Mouse (Mus musculus) myocyte (in vitro differentiated cells): ENCODE results near the gene Ampd2. TPM values are rescaled to one million over a fixed set of nuclear protein-coding genes. Genes with fewer than 3 reads are reported as not detected.

Experiments used
- H3K27me3 ChIP-seq: one replicate; pipeline ENCODE4 v1.6.1; 2011; ENCODE audit not compliant: control insufficient read depth, insufficient read depth, insufficient read length
- H3K36me3 ChIP-seq: one replicate; pipeline ENCODE4 v1.6.1; 2011; ENCODE audit not compliant: control insufficient read depth, insufficient read depth
- H3K4me2 ChIP-seq: one replicate; pipeline ENCODE4 v1.6.1; 2011; ENCODE audit warnings: low read depth, control low read depth
- H3K4me3 ChIP-seq: one replicate; pipeline ENCODE4 v1.5.1; 2011; ENCODE audit warnings: mild to moderate bottlenecking, control low read depth, moderate library complexity
- H3K79me2 ChIP-seq: one replicate; pipeline ENCODE4 v1.6.1; 2011; ENCODE audit not compliant: control insufficient read depth, insufficient read depth
- H3ac ChIP-seq: one replicate; pipeline ENCODE4 v1.6.1; 2011; ENCODE audit not compliant: control insufficient read depth, insufficient read length
- CEBPB ChIP-seq: IDR thresholded peaks from 2 replicates; pipeline ENCODE4 v1.6.1; 2011; ENCODE audit warnings: mild to moderate bottlenecking, moderate library complexity; ENCODE audit not compliant: poor library complexity, insufficient read depth, severe bottlenecking
- E2F4 ChIP-seq: IDR thresholded peaks from one replicate; pipeline ENCODE4 v1.6.1; 2011; ENCODE audit warnings: mild to moderate bottlenecking, control low read depth, moderate library complexity; ENCODE audit not compliant: insufficient read depth
- MAX ChIP-seq: IDR thresholded peaks from one replicate; pipeline ENCODE4 v1.6.1; 2011; ENCODE audit warnings: low read depth, mild to moderate bottlenecking, control low read depth
- MYOD1 ChIP-seq, 3 experiments: IDR thresholded peaks; one replicate each; pipeline ENCODE4 v1.6.1; 2011; ENCODE audit warnings: control low read depth in 2 of 3, low read depth in 2 of 3, mild to moderate bottlenecking in 2 of 3, moderate library complexity in 1 of 3; ENCODE audit not compliant: insufficient read length in 2 of 3, control insufficient read depth in 1 of 3
- MYOG ChIP-seq, 3 experiments: IDR thresholded peaks; one replicate each; pipeline ENCODE4 v1.6.1; 2011; ENCODE audit warnings: control low read depth in 2 of 3, low read depth in 2 of 3, mild to moderate bottlenecking in 2 of 3; ENCODE audit not compliant: insufficient read length in 2 of 3, control insufficient read depth in 1 of 3, insufficient read depth in 1 of 3
- POLR2A ChIP-seq: IDR thresholded peaks from one replicate; pipeline ENCODE4 v1.6.1; 2011; ENCODE audit warnings: low read depth, mild to moderate bottlenecking, control low read depth, moderate library complexity; ENCODE audit not compliant: insufficient read length
- POLR2AphosphoS2 ChIP-seq: IDR thresholded peaks from one replicate; pipeline ENCODE4 v1.6.1; 2011; ENCODE audit warnings: low read depth, control low read depth; ENCODE audit not compliant: insufficient read length
- REST ChIP-seq: IDR thresholded peaks from one replicate; pipeline ENCODE4 v1.6.1; 2011; ENCODE audit warnings: mild to moderate bottlenecking, control low read depth, moderate library complexity; ENCODE audit not compliant: insufficient read depth, insufficient read length
- SRF ChIP-seq: IDR thresholded peaks from one replicate; pipeline ENCODE4 v1.6.1; 2011; ENCODE audit warnings: low read depth; ENCODE audit not compliant: control insufficient read depth, insufficient read length
- TCF12 ChIP-seq: IDR thresholded peaks from one replicate; pipeline ENCODE4 v1.6.1; 2011; ENCODE audit warnings: mild to moderate bottlenecking, control low read depth; ENCODE audit not compliant: poor library complexity, insufficient read depth, severe bottlenecking
- TCF3 ChIP-seq: IDR thresholded peaks from one replicate; pipeline ENCODE4 v1.6.1; 2011; ENCODE audit warnings: low read depth, control low read depth; ENCODE audit not compliant: insufficient read length
- USF1 ChIP-seq: IDR thresholded peaks from one replicate; pipeline ENCODE4 v1.6.1; 2011; ENCODE audit warnings: low read depth, mild to moderate bottlenecking, control low read depth, moderate library complexity
- polyA plus RNA-seq: library from polyadenylated mRNA; unstranded; fragments of >200 nt; fragmentation: generic; extraction: Trizol; gene quantifications from one replicate; pipeline ENCODE4 v1.2.1, GENCODE M21; 2012; ENCODE audit warnings: missing spikeins

Gene Ampd2
- polyA plus RNA-seq, 1 experiment, result 32.6 TPM

DNA sequence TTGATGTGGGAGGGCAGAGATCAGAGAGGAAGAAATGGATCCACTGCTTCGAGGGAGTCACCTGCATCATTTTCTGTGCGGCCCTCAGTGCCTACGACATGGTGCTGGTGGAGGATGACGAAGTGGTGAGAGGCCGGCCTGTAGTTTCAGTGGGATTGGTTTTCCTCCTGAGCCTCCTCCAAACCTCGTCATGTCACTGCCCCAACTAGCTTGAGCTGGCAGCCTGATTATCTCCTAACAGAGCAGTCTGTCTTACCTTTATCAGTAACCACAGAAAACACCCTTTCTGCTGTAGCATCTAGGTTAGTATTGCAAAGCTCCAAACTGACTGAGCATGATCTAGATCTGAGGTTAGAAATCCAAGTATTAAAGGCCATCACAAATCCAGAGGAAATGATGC, 11.9 kb upstream of the Ampd2 start:
- Histone ChIP-seq H3K27me3 (no peaks in the 10 kb centered on the region), H3K79me2 (no peaks in the 10 kb centered on the region), H3K4me3 (no peak overlapping the region), H3K4me2 (no peak overlapping the region), H3K36me3 (no peaks in the 10 kb centered on the region), H3ac (no peak overlapping the region)
- no peak for TF ChIP-seq SRF
- TF ChIP-seq POLR2AphosphoS2, result no peak
- no peak for TF ChIP-seq POLR2A
- no peak for TF ChIP-seq MYOG (IDR thresholded peaks at IDR 0.05; ENCODE audit: control insufficient read depth in 1 of 3, insufficient read depth in 1 of 3, insufficient read length in 2 of 3, low read depth in 2 of 3)
- TF ChIP-seq MYOD1 (IDR thresholded peaks at IDR 0.05; ENCODE audit: control insufficient read depth in 1 of 3, insufficient read length in 2 of 3, low read depth in 2 of 3), result no peak
- no peak for TF ChIP-seq TCF3
- no peak for TF ChIP-seq REST
- no peak for TF ChIP-seq TCF12
- TF ChIP-seq USF1, result no peak

GRCm38 (mm10) chr3:108097656-108098055, 11.2 kb upstream of the Ampd2 start:
- Histone ChIP-seq H3ac (no peak overlapping the region), H3K79me2 (no peaks in the 10 kb centered on the region), H3K4me3 (no peak overlapping the region), H3K4me2 (no peak overlapping the region), H3K36me3 (no peaks in the 10 kb centered on the region), H3K27me3 (no peaks in the 10 kb centered on the region)
- TF ChIP-seq TCF12, result no peak
- TF ChIP-seq REST, result no peak
- TF ChIP-seq MYOD1 (IDR thresholded peaks at IDR 0.05; ENCODE audit: control insufficient read depth in 1 of 3, insufficient read length in 2 of 3, low read depth in 2 of 3), result no peak
- no peak for TF ChIP-seq CEBPB

DNA sequence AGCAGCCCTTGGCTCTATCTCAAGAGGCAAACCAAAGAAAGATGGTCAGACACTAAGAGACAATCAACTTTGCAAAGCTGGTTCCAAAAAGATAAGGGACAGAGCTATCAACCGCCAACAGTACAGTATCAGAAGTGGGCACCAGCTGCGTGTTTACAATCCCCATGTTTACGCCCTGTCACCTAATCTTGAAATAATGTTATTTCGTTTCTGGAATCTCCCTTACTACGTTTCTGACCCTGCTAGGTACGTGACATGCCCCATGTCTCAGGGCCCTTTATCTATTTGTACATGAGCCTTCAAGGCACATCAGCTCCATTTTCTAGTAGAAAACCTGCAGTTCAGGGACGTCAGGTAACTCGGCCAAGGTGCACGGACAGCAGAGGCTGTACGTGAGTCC, 10.3 kb upstream of the Ampd2 start:
- TF ChIP-seq TCF3 (no peak), MYOD1 (IDR thresholded peaks at IDR 0.05; ENCODE audit: control insufficient read depth in 1 of 3, insufficient read length in 2 of 3, low read depth in 2 of 3) (no peak), USF1 (no peak), CEBPB (no peak), E2F4 (no peak), MAX (no peak), MYOG (IDR thresholded peaks at IDR 0.05; ENCODE audit: control insufficient read depth in 1 of 3, insufficient read depth in 1 of 3, insufficient read length in 2 of 3, low read depth in 2 of 3) (no peak), REST (no peak), TCF12 (no peak), POLR2AphosphoS2 (no peak), POLR2A (no peak), SRF (no peak)
- Histone ChIP-seq H3K4me3 (no peak overlapping the region), H3K4me2 (no peak overlapping the region), H3K27me3 (no peaks in the 10 kb centered on the region), H3K79me2 (no peaks in the 10 kb centered on the region), H3K36me3 (no peaks in the 10 kb centered on the region), H3ac (no peak overlapping the region)

- no peaks in the 10 kb centered on the region for H3K79me2 ChIP-seq
- no peaks in the 10 kb centered on the region for H3K27me3 ChIP-seq
- H3K4me2 ChIP-seq, result no peak overlapping the region
- H3ac ChIP-seq, result no peak overlapping the region
- no peaks in the 10 kb centered on the region for H3K36me3 ChIP-seq
- TF ChIP-seq POLR2A (no peak), POLR2AphosphoS2 (no peak), MYOG (IDR thresholded peaks at IDR 0.05; ENCODE audit: control insufficient read depth in 1 of 3, insufficient read depth in 1 of 3, insufficient read length in 2 of 3, low read depth in 2 of 3) (no peak)
- no peak overlapping the region for H3K4me3 ChIP-seq
These were observed 9.8 kb upstream of the Ampd2 start for GRCm38 (mm10) chr3:108096226-108096625.

DNA sequence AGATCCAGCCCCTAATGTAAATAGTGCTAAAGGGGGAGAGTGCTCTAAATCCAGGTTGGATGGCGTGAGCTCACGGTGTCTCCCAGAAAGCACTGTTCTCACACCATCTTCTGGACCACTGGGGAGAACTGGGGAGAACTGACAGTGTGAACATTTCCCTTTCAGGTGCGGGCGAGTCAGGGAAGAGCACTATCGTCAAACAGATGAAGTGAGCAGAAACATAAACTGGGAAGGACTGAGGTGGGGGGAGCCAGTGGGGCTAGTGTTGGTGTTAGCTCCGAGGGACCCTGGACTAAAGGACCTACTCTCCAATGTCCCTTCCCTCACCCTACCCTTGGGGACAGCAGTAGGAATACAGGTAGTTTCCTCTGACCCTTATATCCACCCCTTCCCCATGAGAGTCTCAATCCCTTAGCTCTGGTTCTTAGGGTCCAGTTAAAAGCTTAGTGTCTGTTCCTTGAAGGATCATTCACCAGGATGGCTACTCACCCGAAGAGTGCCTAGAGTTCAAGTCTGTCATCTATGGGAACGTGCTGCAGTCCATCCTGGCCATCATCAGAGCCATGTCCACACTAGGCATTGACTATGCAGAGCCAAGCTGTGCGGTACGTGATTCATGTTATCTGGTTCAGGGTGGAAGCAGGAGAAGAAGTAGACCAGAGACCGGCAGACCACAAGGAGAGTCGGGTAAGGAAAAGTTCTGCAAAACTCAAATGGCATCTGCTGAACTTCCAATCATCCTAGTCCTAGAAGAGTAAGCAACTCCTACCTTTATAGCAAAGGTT, 8.7 kb upstream of the Ampd2 start:
- H3ac ChIP-seq, result no peak overlapping the region
- no peaks in the 10 kb centered on the region for H3K79me2 ChIP-seq
- no peak overlapping the region for H3K4me2 ChIP-seq
- H3K36me3 ChIP-seq, result no peaks in the 10 kb centered on the region
- H3K27me3 ChIP-seq, result no peaks in the 10 kb centered on the region
- no peak overlapping the region for H3K4me3 ChIP-seq
- TF ChIP-seq POLR2A (no peak), MYOD1 (IDR thresholded peaks at IDR 0.05; ENCODE audit: control insufficient read depth in 1 of 3, insufficient read length in 2 of 3, low read depth in 2 of 3) (no peak), MYOG (IDR thresholded peaks at IDR 0.05; ENCODE audit: control insufficient read depth in 1 of 3, insufficient read depth in 1 of 3, insufficient read length in 2 of 3, low read depth in 2 of 3) (no peak), REST (no peak), E2F4 (no peak), CEBPB (no peak), TCF3 (no peak), SRF (no peak), MAX (no peak), USF1 (no peak), POLR2AphosphoS2 (no peak), TCF12 (no peak)
